Mouse (Mus musculus): Measurements from ENCODE around the gene Gna15.

- TF ChIP-seq POLR2A (IDR thresholded peaks at IDR 0.05; ENCODE audit: extremely low read depth, insufficient read depth, low read length) (no peak), CTCF (IDR thresholded peaks at IDR 0.05; ENCODE audit: extremely low read depth, insufficient read depth, low read length) (no peak)
Observed at GRCm38 (mm10) chr10:81519978-81520365, 4.1 kb downstream of the Gna15 start.

Measured in cortical plate, adult 2 months (tissue).